Mouse (Mus musculus): Measurements from ENCODE around the gene Cfdp1. TPM values are rescaled to one million over a fixed set of nuclear protein-coding genes. Genes with fewer than 3 reads are reported as not detected.
A peak's percentile ranks its signal among the peaks of the same experiment; 100 is the strongest.

Cfdp1 gene
- polyA plus RNA-seq, 1 experiment: 88.3 TPM

DNA sequence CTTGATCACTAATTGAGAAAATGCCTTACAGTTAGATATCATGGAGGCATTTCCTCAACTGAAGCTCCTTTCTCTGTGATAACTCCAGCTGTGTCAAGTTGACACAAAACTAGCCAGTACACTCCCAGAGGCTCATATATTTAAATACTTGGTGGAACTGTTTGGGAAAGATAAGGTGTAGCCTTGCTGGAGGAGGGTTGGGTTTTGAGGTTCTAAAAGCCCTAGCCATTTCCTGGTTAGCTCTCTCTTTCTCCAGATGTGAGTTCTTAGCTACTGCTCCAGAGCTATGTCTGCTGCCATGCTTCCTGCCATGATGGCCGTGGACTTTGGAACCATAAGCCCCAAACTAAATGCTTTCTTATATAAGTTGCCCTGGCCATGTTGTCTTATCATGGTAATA, 33.4 kb upstream of the Cfdp1 start:
- TF ChIP-seq POLR2A (IDR thresholded peaks at IDR 0.05; ENCODE audit: borderline replicate concordance, low read depth, low read length) (no peak), CTCF (IDR thresholded peaks at IDR 0.05; ENCODE audit: low read depth, low read length) (no peak)
- peaks cover 2% of the 10 kb centered on the region for H3K4me1 ChIP-seq (ENCODE audit: control insufficient read depth, insufficient read depth, low read length)
- no peak overlapping the region for H3K4me3 ChIP-seq (ENCODE audit: insufficient read depth, low read length)
- no peak overlapping the region for H3K27ac ChIP-seq (ENCODE audit: insufficient read depth, low read depth, low read length)

- Histone ChIP-seq H3K27ac (ENCODE audit: insufficient read depth, low read depth, low read length) (no peak overlapping the region), H3K4me1 (ENCODE audit: control insufficient read depth, insufficient read depth, low read length) (no peaks in the 10 kb centered on the region), H3K4me3 (ENCODE audit: insufficient read depth, low read length) (no peak overlapping the region)
- TF ChIP-seq POLR2A (IDR thresholded peaks at IDR 0.05; ENCODE audit: borderline replicate concordance, low read depth, low read length) (no peak), CTCF (IDR thresholded peaks at IDR 0.05; ENCODE audit: low read depth, low read length) (no peak)
These were observed 29.5 kb upstream of the Cfdp1 start for GRCm38 (mm10) chr8:111883615-111884014.

DNA sequence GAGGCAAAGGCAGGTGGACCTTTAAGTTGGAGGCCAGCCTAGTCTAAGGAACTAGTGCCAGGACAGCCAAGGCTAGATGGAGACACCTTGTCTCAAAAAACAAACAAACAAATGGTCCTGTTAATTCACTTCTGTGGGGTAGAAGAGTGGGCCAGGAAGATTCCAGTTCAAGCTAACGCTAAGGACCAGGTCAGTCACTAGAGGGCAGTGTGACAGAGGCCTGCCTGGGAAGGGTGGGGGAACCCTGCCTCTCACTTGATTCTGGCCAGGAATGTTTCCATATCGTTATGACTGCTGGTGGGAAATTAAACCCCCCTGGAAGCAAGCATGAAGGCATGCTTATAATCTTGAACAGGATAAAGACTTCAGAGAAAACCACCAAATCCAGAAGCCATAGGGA, 27.5 kb upstream of the Cfdp1 start:
- H3K27ac ChIP-seq (ENCODE audit: insufficient read depth, low read depth, low read length): no peak overlapping the region
- TF ChIP-seq CTCF (IDR thresholded peaks at IDR 0.05; ENCODE audit: low read depth, low read length): peak; percentile 69
- no peak for TF ChIP-seq POLR2A (IDR thresholded peaks at IDR 0.05; ENCODE audit: borderline replicate concordance, low read depth, low read length)
- H3K4me1 ChIP-seq (ENCODE audit: control insufficient read depth, insufficient read depth, low read length): no peaks in the 10 kb centered on the region
- H3K4me3 ChIP-seq (ENCODE audit: insufficient read depth, low read length): no peak overlapping the region

GRCm38 (mm10) chr8:111877711-111878110, 23.6 kb upstream of the Cfdp1 start:
- Histone ChIP-seq H3K4me1 (ENCODE audit: control insufficient read depth, insufficient read depth, low read length) (no peaks in the 10 kb centered on the region), H3K4me3 (ENCODE audit: insufficient read depth, low read length) (no peak overlapping the region), H3K27ac (ENCODE audit: insufficient read depth, low read depth, low read length) (no peak overlapping the region)
- TF ChIP-seq CTCF (IDR thresholded peaks at IDR 0.05; ENCODE audit: low read depth, low read length) (no peak), POLR2A (IDR thresholded peaks at IDR 0.05; ENCODE audit: borderline replicate concordance, low read depth, low read length) (no peak)

DNA sequence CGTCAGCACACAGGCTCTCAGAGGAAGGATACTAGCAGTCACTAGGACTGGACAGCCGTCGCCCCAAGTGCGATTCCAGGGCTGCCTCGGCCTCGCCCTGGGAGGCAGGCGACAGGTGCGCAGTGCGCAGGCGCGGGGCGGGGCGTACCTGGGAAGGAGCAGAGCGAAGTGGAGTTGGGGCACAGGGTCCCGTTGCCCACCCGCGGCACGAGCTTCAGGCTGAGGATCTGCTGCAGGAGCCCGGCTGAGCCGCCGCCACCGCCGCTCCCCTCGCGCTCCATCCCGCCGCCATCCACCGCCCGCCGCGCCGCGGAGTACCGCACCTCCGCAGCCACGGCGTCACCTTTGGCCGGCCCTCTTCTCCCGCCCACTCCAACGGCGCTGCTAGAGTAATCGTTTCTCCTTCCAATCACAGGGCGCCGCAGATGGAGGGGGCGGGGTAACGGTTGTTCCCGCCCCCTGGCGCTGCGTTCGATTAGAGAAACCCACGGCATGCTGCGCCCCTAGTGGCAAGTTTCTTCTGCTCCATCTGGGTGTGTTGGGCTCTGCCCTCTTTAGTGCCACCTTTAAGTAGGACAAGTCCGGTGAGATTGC, 22.4 kb upstream of the Cfdp1 start, which contains the start of gene Tmem170:
Gene Tmem170, minus strand, starts transcription at position 396 of the 594 bp plus-strand sequence.
- peaks cover 1% of the 10 kb centered on the region; the same call in 1 of the 2 replicates for H3K4me1 ChIP-seq (ENCODE audit: control insufficient read depth, insufficient read depth, low read length)
- peak within 1 kb of the TSS; percentile 59 for H3K4me3 ChIP-seq (ENCODE audit: insufficient read depth, low read length)
- TF ChIP-seq POLR2A (IDR thresholded peaks at IDR 0.05; ENCODE audit: borderline replicate concordance, low read depth, low read length): no peak
- peak; percentile 81 for TF ChIP-seq CTCF (IDR thresholded peaks at IDR 0.05; ENCODE audit: low read depth, low read length)
- no peak within 1 kb of the TSS for H3K27ac ChIP-seq (ENCODE audit: insufficient read depth, low read depth, low read length)

- TF ChIP-seq POLR2A (IDR thresholded peaks at IDR 0.05; ENCODE audit: borderline replicate concordance, low read depth, low read length) (no peak), CTCF (IDR thresholded peaks at IDR 0.05; ENCODE audit: low read depth, low read length) (no peak)
- Histone ChIP-seq H3K4me1 (ENCODE audit: control insufficient read depth, insufficient read depth, low read length) (peaks cover 3% of the 10 kb centered on the region; the same call in 1 of the 2 replicates), H3K27ac (ENCODE audit: insufficient read depth, low read depth, low read length) (no peak overlapping the region), H3K4me3 (ENCODE audit: insufficient read depth, low read length) (peak overlapping the region; percentile 59)
These were observed 21.7 kb upstream of the Cfdp1 start for GRCm38 (mm10) chr8:111875758-111876157.

GRCm38 (mm10) chr8:111871278-111871677, 17.2 kb upstream of the Cfdp1 start:
- Histone ChIP-seq H3K27ac (ENCODE audit: insufficient read depth, low read depth, low read length) (no peak overlapping the region), H3K4me1 (ENCODE audit: control insufficient read depth, insufficient read depth, low read length) (peaks cover 6% of the 10 kb centered on the region; the same call in 1 of the 2 replicates), H3K4me3 (ENCODE audit: insufficient read depth, low read length) (no peak overlapping the region)
- no peak for TF ChIP-seq POLR2A (IDR thresholded peaks at IDR 0.05; ENCODE audit: borderline replicate concordance, low read depth, low read length)
- no peak for TF ChIP-seq CTCF (IDR thresholded peaks at IDR 0.05; ENCODE audit: low read depth, low read length)

DNA sequence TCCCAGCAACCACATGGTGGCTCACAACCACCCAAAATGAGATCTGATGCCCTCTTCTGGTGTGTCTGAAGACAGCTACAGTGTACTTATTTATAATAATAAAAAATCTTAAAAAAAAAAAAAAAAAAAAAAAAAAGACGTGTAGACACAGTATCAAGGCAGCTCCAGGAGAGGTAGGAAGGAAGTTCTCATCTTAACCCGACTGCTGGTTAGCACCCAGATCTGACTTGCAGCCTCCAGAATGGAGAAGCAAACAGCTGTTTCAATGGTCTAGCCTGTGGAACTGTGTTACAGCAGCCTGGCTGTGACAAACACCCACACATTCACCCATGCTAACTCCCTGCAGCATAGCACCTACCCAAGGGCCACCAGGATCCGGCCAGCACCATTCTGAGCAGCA, 16.3 kb upstream of the Cfdp1 start:
- TF ChIP-seq POLR2A (IDR thresholded peaks at IDR 0.05; ENCODE audit: borderline replicate concordance, low read depth, low read length) (no peak), CTCF (IDR thresholded peaks at IDR 0.05; ENCODE audit: low read depth, low read length) (no peak)
- no peak overlapping the region for H3K4me3 ChIP-seq (ENCODE audit: insufficient read depth, low read length)
- H3K4me1 ChIP-seq (ENCODE audit: control insufficient read depth, insufficient read depth, low read length): peaks cover 6% of the 10 kb centered on the region; the same call in 1 of the 2 replicates
- no peak overlapping the region for H3K27ac ChIP-seq (ENCODE audit: insufficient read depth, low read depth, low read length)

- no peak for TF ChIP-seq CTCF (IDR thresholded peaks at IDR 0.05; ENCODE audit: low read depth, low read length)
- no peak for TF ChIP-seq POLR2A (IDR thresholded peaks at IDR 0.05; ENCODE audit: borderline replicate concordance, low read depth, low read length)
- H3K4me1 ChIP-seq (ENCODE audit: control insufficient read depth, insufficient read depth, low read length): peaks cover 8% of the 10 kb centered on the region
These were observed 14.6 kb upstream of the Cfdp1 start for GRCm38 (mm10) chr8:111868664-111869063.

GRCm38 (mm10) chr8:111865857-111866256, 11.8 kb upstream of the Cfdp1 start:
- TF ChIP-seq CTCF (IDR thresholded peaks at IDR 0.05; ENCODE audit: low read depth, low read length) (no peak), POLR2A (IDR thresholded peaks at IDR 0.05; ENCODE audit: borderline replicate concordance, low read depth, low read length) (no peak)
- Histone ChIP-seq H3K27ac (ENCODE audit: insufficient read depth, low read depth, low read length) (no peak overlapping the region), H3K4me1 (ENCODE audit: control insufficient read depth, insufficient read depth, low read length) (peaks cover 11% of the 10 kb centered on the region), H3K4me3 (ENCODE audit: insufficient read depth, low read length) (no peak overlapping the region)

More at GRCm38 (mm10) chr8:111868664-111869063, 14.6 kb upstream of the Cfdp1 start:
- H3K4me3 ChIP-seq (ENCODE audit: insufficient read depth, low read length): no peak overlapping the region
- H3K27ac ChIP-seq (ENCODE audit: insufficient read depth, low read depth, low read length): no peak overlapping the region

Measured in bone marrow macrophage, adult 2 months (primary cell).